Mouse (Mus musculus): Measurements from ENCODE around the gene Nav3. TPM values are rescaled to one million over a fixed set of nuclear protein-coding genes. Genes with fewer than 3 reads are reported as not detected.

Nav3 gene
- total and polyA plus RNA-seq, 2 experiments from 2014 or later = 1.4 to 7.7 TPM

GRCm38 (mm10) chr10:109973483-109973882 is 482.5 kb downstream of the Nav3 start:
- TF ChIP-seq EP300 (IDR thresholded peaks at IDR 0.05; ENCODE audit: low read depth) (no peak), CTCF (IDR thresholded peaks at IDR 0.05; ENCODE audit: low read depth) (no peak)
- 46% methylated on average over 3 of the region's 3 CpGs for WGBS
- Histone ChIP-seq H3K9me3 (replicated peaks; ENCODE audit: control insufficient read depth, low read length) (no peaks in the 10 kb centered on the region), H3K9ac (replicated peaks; ENCODE audit: low read depth, low read length) (no peak overlapping the region), H3K4me2 (ENCODE audit: low read depth, low read length) (no peak overlapping the region), H3K36me3 (replicated peaks; ENCODE audit: control insufficient read depth, insufficient read depth, low read length) (no peaks in the 10 kb centered on the region), H3K27ac (ENCODE audit: low read depth) (0 out of 2 replicates have a peak overlapping the region, but pooled peaks have one; percentile 6), H3K27me3 (ENCODE audit: control insufficient read depth, insufficient read depth, low read length) (no peaks in the 10 kb centered on the region), H3K4me3 (ENCODE audit: low read depth, low read length) (no peak overlapping the region), H3K4me1 (ENCODE audit: control insufficient read depth, insufficient read depth) (0 out of 2 replicates have a peak, but pooled peaks cover 3% of the 10 kb centered on the region)
- ATAC-seq (ENCODE audit: insufficient read depth, low read depth) (no peak), DNase-seq (ENCODE audit: low spot score) (no peak)

- TF ChIP-seq CTCF (IDR thresholded peaks at IDR 0.05; ENCODE audit: low read depth) = no peak
- TF ChIP-seq EP300 (IDR thresholded peaks at IDR 0.05; ENCODE audit: low read depth) = no peak
- no peaks in the 10 kb centered on the region for H3K36me3 ChIP-seq (replicated peaks; ENCODE audit: control insufficient read depth, insufficient read depth, low read length)
- H3K4me1 ChIP-seq (ENCODE audit: control insufficient read depth, insufficient read depth) = no peaks in the 10 kb centered on the region
- H3K4me3 ChIP-seq (ENCODE audit: low read depth, low read length) = no peak overlapping the region
- no peaks in the 10 kb centered on the region for H3K27me3 ChIP-seq (ENCODE audit: control insufficient read depth, insufficient read depth, low read length)
- H3K4me2 ChIP-seq (ENCODE audit: low read depth, low read length) = no peak overlapping the region
- DNase-seq (ENCODE audit: low spot score) (no peak), ATAC-seq (ENCODE audit: insufficient read depth, low read depth) (no peak)
- 59% methylated on average over 3 of the region's 3 CpGs for WGBS
- H3K27ac ChIP-seq (ENCODE audit: low read depth) = no peak overlapping the region
- H3K9ac ChIP-seq (replicated peaks; ENCODE audit: low read depth, low read length) = no peak overlapping the region
- H3K9me3 ChIP-seq (replicated peaks; ENCODE audit: control insufficient read depth, low read length) = no peaks in the 10 kb centered on the region
Measured at GRCm38 (mm10) chr10:109950296-109950695, 505.7 kb downstream of the Nav3 start.

GRCm38 (mm10) chr10:109929319-109929622 is 526.7 kb downstream of the Nav3 start:
- Histone ChIP-seq H3K9me3 (replicated peaks; ENCODE audit: control insufficient read depth, low read length) (no peaks in the 10 kb centered on the region), H3K4me3 (ENCODE audit: low read depth, low read length) (no peak overlapping the region), H3K4me2 (ENCODE audit: low read depth, low read length) (no peak overlapping the region), H3K27me3 (ENCODE audit: control insufficient read depth, insufficient read depth, low read length) (no peaks in the 10 kb centered on the region), H3K27ac (ENCODE audit: low read depth) (no peak overlapping the region), H3K4me1 (ENCODE audit: control insufficient read depth, insufficient read depth) (peaks cover 4% of the 10 kb centered on the region), H3K9ac (replicated peaks; ENCODE audit: low read depth, low read length) (no peak overlapping the region), H3K36me3 (replicated peaks; ENCODE audit: control insufficient read depth, insufficient read depth, low read length) (no peaks in the 10 kb centered on the region)
- WGBS = 83% methylated on average over 5 of the region's 5 CpGs
- no peak for ATAC-seq (ENCODE audit: insufficient read depth, low read depth)
- TF ChIP-seq CTCF (IDR thresholded peaks at IDR 0.05; ENCODE audit: low read depth) = no peak
- TF ChIP-seq EP300 (IDR thresholded peaks at IDR 0.05; ENCODE audit: low read depth) = no peak
- DNase-seq (ENCODE audit: low spot score) = no peak

GRCm38 (mm10) chr10:109928547-109929318 is 527.3 kb downstream of the Nav3 start:
- no peak overlapping the region for H3K4me3 ChIP-seq (ENCODE audit: low read depth, low read length)
- no peak overlapping the region for H3K9ac ChIP-seq (replicated peaks; ENCODE audit: low read depth, low read length)
- H3K27ac ChIP-seq (ENCODE audit: low read depth) = no peak overlapping the region
- no peak for ATAC-seq (ENCODE audit: insufficient read depth, low read depth)
- H3K9me3 ChIP-seq (replicated peaks; ENCODE audit: control insufficient read depth, low read length) = no peaks in the 10 kb centered on the region
- peaks cover 4% of the 10 kb centered on the region for H3K4me1 ChIP-seq (ENCODE audit: control insufficient read depth, insufficient read depth)
- 74% methylated on average over 8 of the region's 8 CpGs for WGBS
- no peaks in the 10 kb centered on the region for H3K27me3 ChIP-seq (ENCODE audit: control insufficient read depth, insufficient read depth, low read length)
- no peaks in the 10 kb centered on the region for H3K36me3 ChIP-seq (replicated peaks; ENCODE audit: control insufficient read depth, insufficient read depth, low read length)
- TF ChIP-seq CTCF (IDR thresholded peaks at IDR 0.05; ENCODE audit: low read depth) = no peak
- no peak for TF ChIP-seq EP300 (IDR thresholded peaks at IDR 0.05; ENCODE audit: low read depth)
- H3K4me2 ChIP-seq (ENCODE audit: low read depth, low read length) = no peak overlapping the region
- DNase-seq (ENCODE audit: low spot score) = no peak

GRCm38 (mm10) chr10:109926149-109926548 is 529.9 kb downstream of the Nav3 start:
- Histone ChIP-seq H3K9ac (replicated peaks; ENCODE audit: low read depth, low read length) (no peak overlapping the region), H3K27ac (ENCODE audit: low read depth) (no peak overlapping the region), H3K4me1 (ENCODE audit: control insufficient read depth, insufficient read depth) (peaks cover 4% of the 10 kb centered on the region), H3K4me2 (ENCODE audit: low read depth, low read length) (no peak overlapping the region), H3K9me3 (replicated peaks; ENCODE audit: control insufficient read depth, low read length) (no peaks in the 10 kb centered on the region), H3K27me3 (ENCODE audit: control insufficient read depth, insufficient read depth, low read length) (no peaks in the 10 kb centered on the region), H3K36me3 (replicated peaks; ENCODE audit: control insufficient read depth, insufficient read depth, low read length) (no peaks in the 10 kb centered on the region), H3K4me3 (ENCODE audit: low read depth, low read length) (no peak overlapping the region)
- ATAC-seq (ENCODE audit: insufficient read depth, low read depth) (no peak), DNase-seq (ENCODE audit: low spot score) (no peak)
- TF ChIP-seq CTCF (IDR thresholded peaks at IDR 0.05; ENCODE audit: low read depth) (no peak), EP300 (IDR thresholded peaks at IDR 0.05; ENCODE audit: low read depth) (0 out of 2 replicates have a peak, but pooled peaks have one; percentile 23)
- 72% methylated on average over 3 of the region's 3 CpGs for WGBS

- ATAC-seq (ENCODE audit: insufficient read depth, low read depth) (no peak), DNase-seq (ENCODE audit: low spot score) (no peak)
- no peaks in the 10 kb centered on the region for H3K4me1 ChIP-seq (ENCODE audit: control insufficient read depth, insufficient read depth)
- no peak overlapping the region for H3K9ac ChIP-seq (replicated peaks; ENCODE audit: low read depth, low read length)
- no peak overlapping the region for H3K4me2 ChIP-seq (ENCODE audit: low read depth, low read length)
- no peaks in the 10 kb centered on the region for H3K36me3 ChIP-seq (replicated peaks; ENCODE audit: control insufficient read depth, insufficient read depth, low read length)
- TF ChIP-seq CTCF (IDR thresholded peaks at IDR 0.05; ENCODE audit: low read depth) = no peak
- no peak for TF ChIP-seq EP300 (IDR thresholded peaks at IDR 0.05; ENCODE audit: low read depth)
- no peak overlapping the region for H3K4me3 ChIP-seq (ENCODE audit: low read depth, low read length)
- H3K27me3 ChIP-seq (ENCODE audit: control insufficient read depth, insufficient read depth, low read length) = no peaks in the 10 kb centered on the region
- 70% methylated on average over 2 of the region's 2 CpGs for WGBS
- no peak overlapping the region for H3K27ac ChIP-seq (ENCODE audit: low read depth)
- no peaks in the 10 kb centered on the region for H3K9me3 ChIP-seq (replicated peaks; ENCODE audit: control insufficient read depth, low read length)
Measured at GRCm38 (mm10) chr10:109924136-109924535, 531.9 kb downstream of the Nav3 start.
